14 mouse cellular contexts compared by ENCODE assay signal in genomic region chr17:29168996-29169601, GRCm38 (mm10). TPM values are rescaled to one million over a fixed set of nuclear protein-coding genes. Genes with fewer than 3 reads are reported as not detected.
A peak's percentile ranks its signal among the peaks of the same experiment; 100 is the strongest.
DNase-seq lines count a peak whose midpoint lies in the region; ATAC-seq and TF ChIP-seq lines count a peak whose summit lies in the region.
"Had no signal": no experiment of that assay in that cellular context is flagged by ENCODE, and none has a peak within 500 bp of the region (broad histone marks: within the 10 kb centered on the region; RNA-seq: fewer than 3 reads in every experiment).

No protein-coding gene starts in this region.

- no peak for DNase-seq in kidney, postnatal 0 days (ENCODE audit: low spot score)
- no peak for DNase-seq in thymus, adult 2 months
- no peak for DNase-seq in thymus, postnatal 36 days
- DNase-seq in adrenal gland, adult 8-10 months, result peak; percentile 32
- DNase-seq in right cerebral cortex, adult 2 months (ENCODE audit: low spot score in 2 of 2), result no peak
- DNase-seq in cerebellum, adult 9-10 months, result no peak
- DNase-seq: kidney, postnatal 10 days; lung, postnatal 10 days had no signal

- TF ChIP-seq POLR2A in thymus, adult 2 months (IDR thresholded peaks at IDR 0.05; ENCODE audit: control insufficient read depth, extremely low read depth, insufficient read depth, low read length, poor library complexity), result 0 out of 2 replicates have a peak, but pooled peaks have one; percentile 7

- H3K4me3 ChIP-seq in kidney, postnatal 0 days (replicated peaks; ENCODE audit: low read depth, low read length), result no peak overlapping the region
- H3K4me3 ChIP-seq in kidney, embryonic 14.5 days (ENCODE audit: low read length), result no peak overlapping the region
- H3K4me3 ChIP-seq in thymus, adult 2 months (ENCODE audit: control insufficient read depth, insufficient read depth, low read length), result no peak overlapping the region
- H3K4me3 ChIP-seq in stomach, embryonic 16.5 days (replicated peaks; ENCODE audit: low read length), result no peak overlapping the region
- H3K4me3 ChIP-seq: embryonic facial prominence, embryonic 10.5 days; forebrain, embryonic 12.5 days; hindbrain, embryonic 10.5 days had no signal

- WGBS in kidney, postnatal 0 days, result 77% methylated on average over 12 of the region's 12 CpGs
- 79% methylated on average over 12 of the region's 12 CpGs for WGBS in kidney, embryonic 14.5 days
- 86% methylated on average over 12 of the region's 12 CpGs for WGBS in thymus, adult 2 months
- 65% methylated on average over 12 of the region's 12 CpGs for WGBS in stomach, embryonic 16.5 days

- no peak overlapping the region for H3K27ac ChIP-seq in kidney, postnatal 0 days
- no peak overlapping the region for H3K27ac ChIP-seq in kidney, embryonic 14.5 days (ENCODE audit: low read depth, low read length)
- no peak overlapping the region for H3K27ac ChIP-seq in thymus, adult 2 months (ENCODE audit: control insufficient read depth, insufficient read depth, low read length)
- H3K27ac ChIP-seq in stomach, embryonic 16.5 days (ENCODE audit: low read length), result peak overlapping the region; percentile 37; the same call in 1 of the 2 replicates
- H3K27ac ChIP-seq: embryonic facial prominence, embryonic 10.5 days; forebrain, embryonic 12.5 days; hindbrain, embryonic 10.5 days had no signal

- H3K27me3 ChIP-seq in kidney, postnatal 0 days (ENCODE audit: insufficient read depth, low read length), result no peaks in the 10 kb centered on the region
- no peaks in the 10 kb centered on the region for H3K27me3 ChIP-seq in kidney, embryonic 14.5 days (ENCODE audit: control insufficient read depth, insufficient read depth, low read length)
- no peaks in the 10 kb centered on the region for H3K27me3 ChIP-seq in thymus, adult 2 months (ENCODE audit: control insufficient read depth, insufficient read depth, low read length)
- no peaks in the 10 kb centered on the region for H3K27me3 ChIP-seq in stomach, embryonic 16.5 days (ENCODE audit: control insufficient read depth, insufficient read depth, low read length)
- H3K27me3 ChIP-seq: Patski had no signal

- no peak overlapping the region for H3K4me2 ChIP-seq in kidney, postnatal 0 days (ENCODE audit: low read length)
- no peak overlapping the region for H3K4me2 ChIP-seq in kidney, embryonic 14.5 days (replicated peaks; ENCODE audit: low read depth, low read length)
- H3K4me2 ChIP-seq in stomach, embryonic 16.5 days (ENCODE audit: low read depth, low read length), result no peak overlapping the region
- H3K4me2 ChIP-seq: forebrain, embryonic 12.5 days had no signal

- H3K9me3 ChIP-seq in kidney, postnatal 0 days (replicated peaks; ENCODE audit: low read length), result no peaks in the 10 kb centered on the region
- H3K9me3 ChIP-seq in kidney, embryonic 14.5 days (ENCODE audit: control insufficient read depth, low read length), result no peaks in the 10 kb centered on the region
- H3K9me3 ChIP-seq in stomach, embryonic 16.5 days (replicated peaks; ENCODE audit: control insufficient read depth, low read length), result no peaks in the 10 kb centered on the region
- H3K9me3 ChIP-seq: embryonic facial prominence, embryonic 10.5 days; forebrain, embryonic 12.5 days; hindbrain, embryonic 10.5 days had no signal

- no peak for ATAC-seq in kidney, postnatal 0 days (replicated peaks; ENCODE audit: low FRiP score, low read depth)
- no peak for ATAC-seq in kidney, embryonic 14.5 days (ENCODE audit: low FRiP score, low TSS enrichment)
- no peak for ATAC-seq in stomach, embryonic 16.5 days (ENCODE audit: insufficient read depth, low FRiP score)
- ATAC-seq: Patski had no signal

- peaks cover 18% of the 10 kb centered on the region for H3K4me1 ChIP-seq in kidney, postnatal 0 days (replicated peaks; ENCODE audit: insufficient read depth, low read length)
- peaks cover 20% of the 10 kb centered on the region for H3K4me1 ChIP-seq in kidney, embryonic 14.5 days (ENCODE audit: control insufficient read depth, insufficient read depth, low read length)
- peaks cover 70% of the 10 kb centered on the region for H3K4me1 ChIP-seq in thymus, adult 2 months (replicated peaks; ENCODE audit: control insufficient read depth, insufficient read depth, low read length)
- peaks cover 41% of the 10 kb centered on the region for H3K4me1 ChIP-seq in stomach, embryonic 16.5 days (ENCODE audit: control insufficient read depth, insufficient read depth, low read length)

- TF ChIP-seq CTCF in kidney, postnatal 0 days (IDR thresholded peaks at IDR 0.05; ENCODE audit: low read depth), result peak; percentile 54; the same call in 1 of the 2 replicates
- peak; percentile 76 for TF ChIP-seq CTCF in thymus, adult 2 months (IDR thresholded peaks at IDR 0.05; ENCODE audit: borderline replicate concordance, control insufficient read depth, extremely low read depth, insufficient read depth, low read length, poor library complexity)

- no peak overlapping the region for H3K9ac ChIP-seq in kidney, postnatal 0 days (ENCODE audit: low read depth, low read length)
- no peak overlapping the region for H3K9ac ChIP-seq in kidney, embryonic 14.5 days (ENCODE audit: low read depth, low read length)
- no peak overlapping the region for H3K9ac ChIP-seq in stomach, embryonic 16.5 days (ENCODE audit: low read length)
- H3K9ac ChIP-seq: forebrain, embryonic 12.5 days had no signal

- H3K36me3 ChIP-seq in kidney, postnatal 0 days (ENCODE audit: insufficient read depth, low read length), result no peaks in the 10 kb centered on the region
- no peaks in the 10 kb centered on the region for H3K36me3 ChIP-seq in kidney, embryonic 14.5 days (ENCODE audit: control insufficient read depth, insufficient read depth, low read length)
- no peaks in the 10 kb centered on the region for H3K36me3 ChIP-seq in thymus, adult 2 months (ENCODE audit: control insufficient read depth, insufficient read depth, low read length)
- no peaks in the 10 kb centered on the region for H3K36me3 ChIP-seq in stomach, embryonic 16.5 days (ENCODE audit: control insufficient read depth, insufficient read depth, low read length)
- H3K36me3 ChIP-seq: embryonic facial prominence, embryonic 10.5 days; forebrain, embryonic 12.5 days; hindbrain, embryonic 10.5 days had no signal

RNA-seq across cellular contexts. Expression of gene Rab44, which starts 55.2 kb away (rescaled TPM):
- polyA plus RNA-seq in kidney, postnatal 0 days (2015; fragmentation: Nextera tagmentation; extraction: Ambion mirVana), result 0.21 and 0.22 TPM in 2 replicates
- 0.39 TPM in 1 of 2 replicates, not detected in the other for polyA plus RNA-seq in kidney, embryonic 14.5 days (2014; fragmentation: Nextera tagmentation; extraction: Ambion mirVana)
- 8.3 and 8.9 TPM in 2 replicates for polyA plus RNA-seq in thymus, adult 2 months (2012; rRNA removed)
- under 1 TPM; 0.15 to 0.87 (median 0.39) TPM for total RNA-seq in adrenal gland, adult 8-10 months (2022)
- 4.0 and 4.1 TPM in 2 replicates for polyA plus RNA-seq in stomach, embryonic 16.5 days (2015; fragmentation: Nextera tagmentation; extraction: Ambion mirVana)
- polyA plus RNA-seq: hindbrain, embryonic 10.5 days had no signal
